Mouse (Mus musculus): Measurements from ENCODE around the gene Rdh16f1. TPM values are rescaled to one million over a fixed set of nuclear protein-coding genes. Genes with fewer than 3 reads are reported as not detected.
"Not testable (repeated sequence)": the region's sequence is repeated elsewhere in the genome, so short reads cannot be mapped to it uniquely, and the experiment has no call there.

The Rdh16f1 gene
- polyA plus RNA-seq, 1 experiment = not detected

DNA sequence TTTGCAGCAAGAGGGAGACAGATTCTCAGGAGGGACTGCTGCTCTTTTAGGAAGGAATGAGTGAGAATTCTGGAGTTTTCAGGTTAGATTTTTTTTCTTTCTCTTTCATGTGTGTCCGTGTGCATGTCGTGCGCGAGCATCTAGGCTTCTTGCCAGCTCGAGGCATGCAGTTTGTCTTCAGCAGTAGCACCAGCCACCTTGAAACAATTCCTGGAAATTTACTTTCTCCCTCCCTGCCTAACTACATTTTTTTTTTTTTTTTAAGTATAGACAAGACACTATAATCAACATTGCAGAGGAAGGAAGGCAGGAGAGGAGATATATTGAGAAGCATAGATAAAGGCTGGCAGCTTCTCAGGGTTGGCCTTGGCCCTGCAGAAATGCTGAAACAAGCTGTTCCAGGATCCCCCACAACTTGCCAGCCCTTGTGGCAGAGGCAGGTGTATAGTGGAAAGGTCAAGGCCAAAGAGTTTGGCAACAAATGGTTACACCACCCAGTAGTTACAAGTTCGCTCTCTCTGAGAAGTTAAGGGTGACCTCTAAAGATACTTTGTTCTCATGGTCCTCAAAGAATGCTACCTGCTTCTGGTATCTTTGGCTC is 4.9 kb upstream of the Rdh16f1 start:
- Histone ChIP-seq H3K4me3 (replicated peaks; ENCODE audit: control insufficient read depth, low read depth, low read length) (no peak overlapping the region), H3K27ac (ENCODE audit: control insufficient read depth, insufficient read depth, low read depth, low read length, poor library complexity) (no peak overlapping the region), H3K4me1 (ENCODE audit: control insufficient read depth, insufficient read depth, low read length) (no peaks in the 10 kb centered on the region; the same call in 1 of the 2 replicates)
- 69% methylated on average over 6 of the region's 6 CpGs for WGBS
- TF ChIP-seq CTCF (IDR thresholded peaks at IDR 0.05; ENCODE audit: control insufficient read depth, insufficient read depth, low read length) (no peak), POLR2A (IDR thresholded peaks at IDR 0.05; ENCODE audit: borderline replicate concordance, control insufficient read depth, low read depth, low read length) (no peak)

GRCm38 (mm10) chr10:127755246-127755645 is 4.3 kb upstream of the Rdh16f1 start:
- WGBS = 38% methylated on average over 3 of the region's 3 CpGs
- TF ChIP-seq POLR2A (IDR thresholded peaks at IDR 0.05; ENCODE audit: borderline replicate concordance, control insufficient read depth, low read depth, low read length) (no peak), CTCF (IDR thresholded peaks at IDR 0.05; ENCODE audit: control insufficient read depth, insufficient read depth, low read length) (no peak)
- H3K27ac ChIP-seq (ENCODE audit: control insufficient read depth, insufficient read depth, low read depth, low read length, poor library complexity) = no peak overlapping the region

GRCm38 (mm10) chr10:127755770-127756468 is 3.7 kb upstream of the Rdh16f1 start:
- Histone ChIP-seq H3K4me1 (ENCODE audit: control insufficient read depth, insufficient read depth, low read length) (no peaks in the 10 kb centered on the region), H3K27ac (ENCODE audit: control insufficient read depth, insufficient read depth, low read depth, low read length, poor library complexity) (no peak overlapping the region), H3K4me3 (replicated peaks; ENCODE audit: control insufficient read depth, low read depth, low read length) (no peak overlapping the region)
- 38% methylated on average over 18 of the region's 18 CpGs for WGBS
- TF ChIP-seq CTCF (IDR thresholded peaks at IDR 0.05; ENCODE audit: control insufficient read depth, insufficient read depth, low read length) (no peak), POLR2A (IDR thresholded peaks at IDR 0.05; ENCODE audit: borderline replicate concordance, control insufficient read depth, low read depth, low read length) (no peak)

More at GRCm38 (mm10) chr10:127755246-127755645, 4.3 kb upstream of the Rdh16f1 start:
- Histone ChIP-seq H3K4me3 (replicated peaks; ENCODE audit: control insufficient read depth, low read depth, low read length) (no peak overlapping the region), H3K4me1 (ENCODE audit: control insufficient read depth, insufficient read depth, low read length) (no peaks in the 10 kb centered on the region)

DNA sequence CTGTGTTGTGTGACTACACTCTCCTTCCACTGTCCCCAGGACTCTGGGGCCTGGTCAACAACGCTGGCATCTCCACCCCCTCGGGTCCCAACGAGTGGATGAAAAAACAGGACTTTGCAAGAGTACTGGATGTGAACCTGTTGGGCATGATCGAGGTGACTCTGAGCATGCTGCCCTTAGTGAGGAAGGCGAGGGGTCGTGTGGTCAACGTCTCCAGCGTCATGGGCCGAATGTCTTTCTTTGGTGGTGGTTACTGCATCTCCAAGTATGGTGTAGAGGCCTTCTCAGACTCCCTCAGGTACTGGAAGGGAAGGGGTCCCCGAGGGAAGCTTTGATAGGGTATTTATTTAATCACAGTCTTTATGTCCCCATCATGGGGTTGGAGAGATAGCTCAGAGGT is 3.3 kb downstream of the Rdh16f1 start:
- not testable (repeated sequence) for H3K4me3 ChIP-seq (replicated peaks; ENCODE audit: control insufficient read depth, low read depth, low read length)
- WGBS = 80% methylated on average over 10 of the region's 10 CpGs

GRCm38 (mm10) chr10:127763914-127764680 is 4.5 kb downstream of the Rdh16f1 start:
- no peak overlapping the region for H3K27ac ChIP-seq (ENCODE audit: control insufficient read depth, insufficient read depth, low read depth, low read length, poor library complexity)
- no peak for TF ChIP-seq POLR2A (IDR thresholded peaks at IDR 0.05; ENCODE audit: borderline replicate concordance, control insufficient read depth, low read depth, low read length)
- 70% methylated on average over 12 of the region's 12 CpGs for WGBS
- no peaks in the 10 kb centered on the region for H3K4me1 ChIP-seq (ENCODE audit: control insufficient read depth, insufficient read depth, low read length)
- no peak overlapping the region for H3K4me3 ChIP-seq (replicated peaks; ENCODE audit: control insufficient read depth, low read depth, low read length)

More for the DNA sequence above, 3.3 kb downstream of the Rdh16f1 start:
- H3K27ac ChIP-seq (ENCODE audit: control insufficient read depth, insufficient read depth, low read depth, low read length, poor library complexity); H3K4me1 ChIP-seq (ENCODE audit: control insufficient read depth, insufficient read depth, low read length): not testable (repeated sequence)

DNA sequence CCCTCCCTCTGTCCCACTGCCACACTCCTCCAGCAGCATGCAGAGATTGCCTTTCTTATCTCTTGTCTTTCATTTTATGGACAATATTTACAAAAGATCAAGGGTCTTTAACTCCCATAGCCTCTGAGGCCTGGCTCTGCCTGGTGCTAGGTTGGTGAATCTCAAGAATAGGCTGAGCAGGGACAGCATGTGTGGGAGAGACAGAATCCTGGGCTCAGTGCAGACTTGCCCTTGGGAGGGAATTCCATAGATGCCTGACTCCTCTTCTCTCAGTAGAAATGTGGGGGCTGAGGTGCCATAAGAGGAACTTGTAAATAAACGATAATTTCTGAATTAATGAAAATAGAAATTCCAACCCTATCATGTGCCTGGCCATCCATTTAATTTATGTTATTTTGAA is 7.0 kb downstream of the Rdh16f1 start:
- 84% methylated on average over 1 of the region's 1 CpGs for WGBS
- Histone ChIP-seq H3K27ac (ENCODE audit: control insufficient read depth, insufficient read depth, low read depth, low read length, poor library complexity) (no peak overlapping the region), H3K4me1 (ENCODE audit: control insufficient read depth, insufficient read depth, low read length) (no peaks in the 10 kb centered on the region), H3K4me3 (replicated peaks; ENCODE audit: control insufficient read depth, low read depth, low read length) (no peak overlapping the region)
- TF ChIP-seq POLR2A (IDR thresholded peaks at IDR 0.05; ENCODE audit: borderline replicate concordance, control insufficient read depth, low read depth, low read length) = no peak
- TF ChIP-seq CTCF (IDR thresholded peaks at IDR 0.05; ENCODE audit: control insufficient read depth, insufficient read depth, low read length) = no peak

GRCm38 (mm10) chr10:127776011-127776410 is 16.4 kb downstream of the Rdh16f1 start, which contains the start of gene Rdh9:
TSS of gene Rdh9 (plus strand) at chr10:127776386.
- H3K27ac ChIP-seq (ENCODE audit: control insufficient read depth, insufficient read depth, low read depth, low read length, poor library complexity) = no peak within 1 kb of the TSS
- 54% methylated on average over 2 of the region's 2 CpGs for WGBS
- no peak for TF ChIP-seq CTCF (IDR thresholded peaks at IDR 0.05; ENCODE audit: control insufficient read depth, insufficient read depth, low read length)
- TF ChIP-seq POLR2A (IDR thresholded peaks at IDR 0.05; ENCODE audit: borderline replicate concordance, control insufficient read depth, low read depth, low read length) = no peak
- no peak within 1 kb of the TSS for H3K4me3 ChIP-seq (replicated peaks; ENCODE audit: control insufficient read depth, low read depth, low read length)
- no peaks in the 10 kb centered on the region for H3K4me1 ChIP-seq (ENCODE audit: control insufficient read depth, insufficient read depth, low read length)

- WGBS = 90% methylated on average over 17 of the region's 17 CpGs
- H3K4me3 ChIP-seq (replicated peaks; ENCODE audit: control insufficient read depth, low read depth, low read length); H3K4me1 ChIP-seq (ENCODE audit: control insufficient read depth, insufficient read depth, low read length); H3K27ac ChIP-seq (ENCODE audit: control insufficient read depth, insufficient read depth, low read depth, low read length, poor library complexity): not testable (repeated sequence)
Observed at GRCm38 (mm10) chr10:127782321-127782720, 22.7 kb downstream of the Rdh16f1 start.

GRCm38 (mm10) chr10:127785411-127785810 is 25.8 kb downstream of the Rdh16f1 start:
- not testable (repeated sequence) for H3K4me3 ChIP-seq (replicated peaks; ENCODE audit: control insufficient read depth, low read depth, low read length); H3K4me1 ChIP-seq (ENCODE audit: control insufficient read depth, insufficient read depth, low read length); H3K27ac ChIP-seq (ENCODE audit: control insufficient read depth, insufficient read depth, low read depth, low read length, poor library complexity)
- 77% methylated on average over 1 of the region's 1 CpGs for WGBS

All from bone marrow, adult 2 months (tissue).